Mouse (Mus musculus): ENCODE data around the gene Fam120b. TPM values are rescaled to one million over a fixed set of nuclear protein-coding genes. Genes with fewer than 3 reads are reported as not detected.

Gene Fam120b
- total RNA-seq, 2 experiments from 2014 or later, result 3.3 TPM

Other genes starting within 250 kb of the Fam120b start
- gene Dll1, start 19.3 kb upstream of the Fam120b start, total RNA-seq (2015; ENCODE audit: low replicate concordance), result not detected in 2 replicates
- gene Dll1, start 19.3 kb upstream of the Fam120b start, total RNA-seq (2017; ENCODE audit: low replicate concordance), result not detected in 2 replicates
- gene Psmb1, start 103.5 kb downstream of the Fam120b start, total RNA-seq (2015; ENCODE audit: low replicate concordance), result 49.4 and 56.0 TPM in 2 replicates
- gene Psmb1, start 103.5 kb downstream of the Fam120b start, total RNA-seq (2017; ENCODE audit: low replicate concordance), result 54.1 and 59.2 TPM in 2 replicates
- 44.5 and 61.7 TPM in 2 replicates for gene Tbp, start 103.7 kb downstream of the Fam120b start, total RNA-seq (2015; ENCODE audit: low replicate concordance)
- gene Tbp, start 103.7 kb downstream of the Fam120b start, total RNA-seq (2017; ENCODE audit: low replicate concordance), result 15.3 and 33.3 TPM in 2 replicates
- 5.8 and 9.2 TPM in 2 replicates for gene Pdcd2, start 131.1 kb downstream of the Fam120b start, total RNA-seq (2015; ENCODE audit: low replicate concordance)
- 9.6 and 14.7 TPM in 2 replicates for gene Pdcd2, start 131.1 kb downstream of the Fam120b start, total RNA-seq (2017; ENCODE audit: low replicate concordance)
- gene Prdm9, start 168.2 kb downstream of the Fam120b start, total RNA-seq (2015; ENCODE audit: low replicate concordance), result 3.8 TPM in 1 of 2 replicates, not detected in the other
- 0.26 and 0.42 TPM in 2 replicates for gene Prdm9, start 168.2 kb downstream of the Fam120b start, total RNA-seq (2017; ENCODE audit: low replicate concordance)

Data from erythroblast, adult 5-6 weeks (primary cell).